Comparison of ENCODE assay signal across 8 mouse cellular contexts in genomic region chr1:39902704-39903151, GRCm38 (mm10). TPM values are rescaled to one million over a fixed set of nuclear protein-coding genes. Genes with fewer than 3 reads are reported as not detected.
A peak's percentile ranks its signal among the peaks of the same experiment; 100 is the strongest.
DNase-seq lines count a peak whose midpoint lies in the region; ATAC-seq and TF ChIP-seq lines count a peak whose summit lies in the region.

No protein-coding gene starts in this region.

- peak overlapping the region; percentile 98 for H3K9ac ChIP-seq in ES-Bruce4 (ENCODE audit: low read depth, poor library complexity, severe bottlenecking)
- H3K9ac ChIP-seq in intestine, embryonic 16.5 days (ENCODE audit: low read depth, low read length): peak overlapping the region; percentile 99
- H3K9ac ChIP-seq in stomach, embryonic 14.5 days (replicated peaks; ENCODE audit: low read depth, low read length): peak overlapping the region; percentile 100

- WGBS in intestine, embryonic 16.5 days: 13% methylated on average over 3 of the region's 3 CpGs
- under 1% methylated on average over 3 of the region's 3 CpGs for WGBS in stomach, embryonic 14.5 days

- H3K4me2 ChIP-seq in intestine, embryonic 16.5 days (ENCODE audit: low read depth, low read length): peak overlapping the region; percentile 80
- peak overlapping the region; percentile 86 for H3K4me2 ChIP-seq in stomach, embryonic 14.5 days (replicated peaks; ENCODE audit: low read depth, low read length)

- no peaks in the 10 kb centered on the region for H3K27me3 ChIP-seq in ES-Bruce4 (ENCODE audit: control insufficient read depth, insufficient read depth, low read length, poor library complexity, severe bottlenecking)
- H3K27me3 ChIP-seq in intestine, embryonic 16.5 days (replicated peaks; ENCODE audit: control insufficient read depth, insufficient read depth, low read length): no peaks in the 10 kb centered on the region
- H3K27me3 ChIP-seq in stomach, embryonic 14.5 days (ENCODE audit: control insufficient read depth, insufficient read depth, low read length): no peaks in the 10 kb centered on the region

- DNase-seq in adrenal gland, adult 2 months: peak; percentile 74
- DNase-seq in adrenal gland, adult 8-10 months: no peak
- peak; percentile 31 for DNase-seq in embryo, embryonic 10 days (ENCODE audit: low spot score)
- DNase-seq in heart, adult 11 months: peak; percentile 96
- DNase-seq in lung, postnatal 14 days: peak; percentile 58

- H3K9me3 ChIP-seq in ES-Bruce4 (replicated peaks; ENCODE audit: control insufficient read depth, insufficient read depth, low read length, poor library complexity, severe bottlenecking): no peaks in the 10 kb centered on the region
- no peaks in the 10 kb centered on the region for H3K9me3 ChIP-seq in intestine, embryonic 16.5 days (ENCODE audit: control insufficient read depth, low read length)
- H3K9me3 ChIP-seq in stomach, embryonic 14.5 days (ENCODE audit: control insufficient read depth, low read depth, low read length): no peaks in the 10 kb centered on the region

- TF ChIP-seq POLR2A in ES-Bruce4 (IDR thresholded peaks at IDR 0.05; ENCODE audit: insufficient read depth, low read length): no peak

- no peaks in the 10 kb centered on the region for H3K4me1 ChIP-seq in ES-Bruce4 (ENCODE audit: control insufficient read depth, insufficient read depth, low read length)
- H3K4me1 ChIP-seq in intestine, embryonic 16.5 days (ENCODE audit: control insufficient read depth, insufficient read depth, low read length): peaks cover 37% of the 10 kb centered on the region
- peaks cover 37% of the 10 kb centered on the region for H3K4me1 ChIP-seq in stomach, embryonic 14.5 days (ENCODE audit: control insufficient read depth, insufficient read depth, low read length)

- peak overlapping the region; percentile 99 for H3K27ac ChIP-seq in ES-Bruce4 (ENCODE audit: insufficient read depth, low read length)
- peak overlapping the region; percentile 47; the same call in 1 of the 2 replicates for H3K27ac ChIP-seq in intestine, embryonic 16.5 days (ENCODE audit: low read length)
- H3K27ac ChIP-seq in stomach, embryonic 14.5 days (ENCODE audit: low read length): peak overlapping the region; percentile 98

- no peak for TF ChIP-seq CTCF in ES-Bruce4 (IDR thresholded peaks at IDR 0.05; ENCODE audit: low read depth, low read length)

- peak overlapping the region; percentile 42; the same call in 1 of the 2 replicates for H3K4me3 ChIP-seq in ES-Bruce4 (ENCODE audit: low read depth, low read length)
- peak overlapping the region; percentile 94 for H3K4me3 ChIP-seq in intestine, embryonic 16.5 days (ENCODE audit: low read length)
- H3K4me3 ChIP-seq in stomach, embryonic 14.5 days (ENCODE audit: low read depth, low read length): peak overlapping the region; percentile 96

- TF ChIP-seq EP300 in ES-Bruce4 (IDR thresholded peaks at IDR 0.05; ENCODE audit: insufficient read depth, low read depth, low read length): peak; percentile 69

- ATAC-seq in intestine, embryonic 16.5 days: no peak
- ATAC-seq in stomach, embryonic 14.5 days (ENCODE audit: insufficient number of reproducible peaks, insufficient read depth, low FRiP score, low read depth): no peak

- no peaks in the 10 kb centered on the region; the same call in 1 of the 2 replicates for H3K36me3 ChIP-seq in ES-Bruce4 (ENCODE audit: control insufficient read depth, insufficient read depth, low read length, poor library complexity, severe bottlenecking)
- H3K36me3 ChIP-seq in intestine, embryonic 16.5 days (ENCODE audit: control insufficient read depth, insufficient read depth, low read length): no peaks in the 10 kb centered on the region
- peaks cover 3% of the 10 kb centered on the region; the same call in 1 of the 2 replicates for H3K36me3 ChIP-seq in stomach, embryonic 14.5 days (ENCODE audit: control insufficient read depth, insufficient read depth, low read length)

RNA-seq across cellular contexts. Expression of gene Map4k4, which starts 2.0 kb away (rescaled TPM):
- 100 to 1,000 TPM in 1 of 2 experiments, 10 to 100 TPM in 1; 97.5 to 127 TPM for total RNA-seq in adrenal gland, adult 2 months (2021)
- polyA plus RNA-seq in adrenal gland, adult 2 months (2012; rRNA removed): 44.9 and 46.6 TPM in 2 replicates
- 100 to 1,000 TPM in 2 of 4 experiments, 10 to 100 TPM in 2; 80.9 to 123 (median 104) TPM for total RNA-seq in adrenal gland, adult 8-10 months (2022)
- 289 and 308 TPM in 2 replicates for polyA plus RNA-seq in ES-Bruce4 (2011; ENCODE audit: insufficient read depth, insufficient read length, low read depth, missing spikeins)
- polyA plus RNA-seq in intestine, embryonic 16.5 days (2015; fragmentation: Nextera tagmentation; extraction: Ambion mirVana): 10.1 TPM in 2 replicates
- 36.7 and 42.6 TPM in 2 replicates for polyA plus RNA-seq in stomach, embryonic 14.5 days (2014; fragmentation: Nextera tagmentation; extraction: Ambion mirVana)

Comparison
In these comparisons a context has a peak if more than half of its experiments do, and no peak if none do; other contexts are left out.
1. H3K27ac ChIP-seq: peak in every context shown above with its lines; median percentile 99 in ES-Bruce4; 98 in stomach, embryonic 14.5 days; 47 in intestine, embryonic 16.5 days.
2. H3K4me3 ChIP-seq: peak in every context shown above with its lines; median percentile 96 in stomach, embryonic 14.5 days; 94 in intestine, embryonic 16.5 days; 42 in ES-Bruce4.